Mouse (Mus musculus): ENCODE data around the gene Eef2. TPM values are rescaled to one million over a fixed set of nuclear protein-coding genes. Genes with fewer than 3 reads are reported as not detected.

The Eef2 gene
- polyA plus RNA-seq, 1 experiment: 1,040 TPM

DNA sequence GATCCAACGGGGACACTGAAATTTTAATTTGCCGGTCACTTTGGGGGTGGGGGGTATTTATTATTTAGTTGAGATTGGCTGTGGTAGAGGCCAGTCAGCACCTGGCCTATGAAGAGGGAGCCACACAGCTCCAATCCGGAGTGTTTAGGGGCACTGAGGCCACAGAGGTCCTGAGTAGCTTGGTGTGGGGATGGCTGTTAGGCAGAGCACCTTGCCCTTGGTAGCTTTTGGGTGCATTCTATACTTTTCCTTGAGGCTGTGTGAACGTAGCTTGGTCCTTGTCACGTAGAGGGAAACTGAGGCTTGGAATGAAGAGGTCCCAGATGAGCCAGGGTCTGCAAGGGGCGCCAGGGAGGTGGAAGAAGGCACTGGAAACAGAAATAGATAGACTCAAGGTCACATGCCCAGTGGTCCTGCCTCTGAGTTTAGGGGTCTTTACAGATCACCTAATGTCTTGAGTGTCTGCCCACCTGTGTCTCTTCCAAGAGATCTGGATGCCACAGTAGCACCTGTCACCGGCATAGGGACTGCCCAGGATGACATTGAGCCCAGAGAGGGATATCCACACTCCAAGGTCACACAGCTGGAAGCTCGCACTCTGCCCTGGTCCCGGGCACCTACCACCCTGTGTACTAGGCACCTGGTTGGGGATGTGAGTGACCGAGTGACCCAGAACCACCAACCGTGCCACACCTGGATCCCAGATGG is 37.5 kb upstream of the Eef2 start:
- 0 out of 2 replicates have a peak overlapping the region, but pooled peaks have one; percentile 68 for H3K27ac ChIP-seq (ENCODE audit: insufficient read depth, low read length)
- peaks cover 7% of the 10 kb centered on the region for H3K4me1 ChIP-seq (ENCODE audit: control insufficient read depth, insufficient read depth, low read length)
- TF ChIP-seq CTCF (IDR thresholded peaks at IDR 0.05; ENCODE audit: extremely low read depth, insufficient read depth, low read length): no peak
- peak overlapping the region; percentile 93 for H3K4me3 ChIP-seq (ENCODE audit: insufficient read depth, low read length)

DNA sequence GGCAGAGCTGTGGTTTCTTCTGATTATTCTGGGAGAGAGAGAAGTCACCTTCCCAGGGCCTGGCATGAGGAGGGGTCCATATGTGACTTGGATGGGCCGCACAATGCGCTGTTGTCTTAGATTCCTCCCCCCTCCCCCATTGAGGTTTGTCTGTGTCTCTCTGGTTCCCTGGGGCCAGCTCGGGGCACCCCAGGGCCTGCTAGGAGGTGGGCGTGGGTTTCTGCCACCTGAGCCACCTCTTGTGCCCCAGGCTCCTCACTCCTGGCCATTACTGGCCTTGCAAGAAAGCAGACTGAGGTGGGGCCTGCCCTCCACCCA is 36.9 kb upstream of the Eef2 start:
- Histone ChIP-seq H3K4me3 (ENCODE audit: insufficient read depth, low read length) (peak overlapping the region; percentile 93; the same call in 1 of the 2 replicates), H3K27ac (ENCODE audit: insufficient read depth, low read length) (no peak overlapping the region), H3K4me1 (ENCODE audit: control insufficient read depth, insufficient read depth, low read length) (peaks cover 7% of the 10 kb centered on the region)
- TF ChIP-seq POLR2A (IDR thresholded peaks at IDR 0.05; ENCODE audit: extremely low read depth, insufficient read depth, low read length) (no peak), CTCF (IDR thresholded peaks at IDR 0.05; ENCODE audit: extremely low read depth, insufficient read depth, low read length) (no peak)

DNA sequence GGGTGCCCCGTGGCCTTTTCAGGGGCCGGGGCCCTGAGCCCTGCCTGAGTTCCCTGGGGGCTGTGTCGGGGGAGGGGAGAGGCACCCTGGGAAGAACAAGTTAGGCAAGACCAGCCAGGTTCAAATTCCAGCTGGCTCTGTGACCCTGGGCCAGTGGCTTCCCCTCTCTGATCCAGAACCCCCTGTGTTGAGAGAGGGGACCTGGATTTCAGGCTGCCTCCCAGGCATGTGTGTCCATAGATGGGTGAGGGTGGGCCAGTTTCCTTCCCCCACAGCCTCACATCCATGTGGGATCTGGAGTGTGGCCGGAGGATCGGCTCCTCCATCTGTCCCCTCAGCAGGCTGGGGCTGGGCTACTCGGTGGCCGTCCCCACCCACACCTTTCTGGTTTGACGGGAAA is 36.4 kb upstream of the Eef2 start:
- Histone ChIP-seq H3K27ac (ENCODE audit: insufficient read depth, low read length) (no peak overlapping the region; the same call in 1 of the 2 replicates), H3K4me1 (ENCODE audit: control insufficient read depth, insufficient read depth, low read length) (peaks cover 7% of the 10 kb centered on the region), H3K4me3 (ENCODE audit: insufficient read depth, low read length) (peak overlapping the region; percentile 93; the same call in 1 of the 2 replicates)
- TF ChIP-seq CTCF (IDR thresholded peaks at IDR 0.05; ENCODE audit: extremely low read depth, insufficient read depth, low read length): no peak

DNA sequence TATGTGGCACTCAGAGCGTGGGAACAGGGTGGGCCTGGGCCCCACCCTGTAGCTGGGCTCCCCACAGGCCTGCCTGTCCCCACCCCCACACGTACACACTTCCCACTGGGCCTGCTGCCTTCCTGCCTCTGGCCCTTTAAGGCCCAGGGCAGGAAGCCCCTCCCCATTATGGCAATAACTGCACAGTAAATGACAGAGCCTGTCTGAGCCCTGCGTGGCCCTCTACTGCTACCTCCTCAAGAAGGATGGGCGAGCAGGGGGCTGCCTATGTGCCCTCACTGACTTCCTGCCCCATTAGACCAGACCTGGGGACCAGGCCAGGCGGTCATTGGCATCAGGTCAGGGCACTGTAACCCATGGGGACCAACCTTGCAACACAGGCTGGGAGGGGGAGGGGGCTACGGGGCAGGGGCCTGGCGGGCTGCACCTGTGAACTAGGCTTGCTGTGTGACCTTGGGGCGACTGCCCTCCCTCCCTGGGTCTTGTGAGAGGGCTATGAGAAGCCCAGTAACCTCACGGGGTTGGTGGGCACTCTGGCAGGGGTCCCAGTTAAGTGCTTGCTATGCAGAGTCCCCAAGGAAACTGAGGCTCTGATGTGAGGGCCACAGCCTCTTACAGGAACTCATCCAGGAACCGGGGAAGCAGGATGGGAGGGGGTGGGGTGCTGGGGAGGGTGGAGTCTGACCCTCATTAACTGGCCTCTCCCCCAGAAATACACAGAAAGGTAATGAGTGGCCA is 35.5 kb upstream of the Eef2 start:
- peaks cover 9% of the 10 kb centered on the region for H3K4me1 ChIP-seq (ENCODE audit: control insufficient read depth, insufficient read depth, low read length)
- H3K4me3 ChIP-seq (ENCODE audit: insufficient read depth, low read length): peak overlapping the region; percentile 14; the same call in 1 of the 2 replicates
- H3K27ac ChIP-seq (ENCODE audit: insufficient read depth, low read length): no peak overlapping the region
- no peak for TF ChIP-seq CTCF (IDR thresholded peaks at IDR 0.05; ENCODE audit: extremely low read depth, insufficient read depth, low read length)
- TF ChIP-seq POLR2A (IDR thresholded peaks at IDR 0.05; ENCODE audit: extremely low read depth, insufficient read depth, low read length): no peak

DNA sequence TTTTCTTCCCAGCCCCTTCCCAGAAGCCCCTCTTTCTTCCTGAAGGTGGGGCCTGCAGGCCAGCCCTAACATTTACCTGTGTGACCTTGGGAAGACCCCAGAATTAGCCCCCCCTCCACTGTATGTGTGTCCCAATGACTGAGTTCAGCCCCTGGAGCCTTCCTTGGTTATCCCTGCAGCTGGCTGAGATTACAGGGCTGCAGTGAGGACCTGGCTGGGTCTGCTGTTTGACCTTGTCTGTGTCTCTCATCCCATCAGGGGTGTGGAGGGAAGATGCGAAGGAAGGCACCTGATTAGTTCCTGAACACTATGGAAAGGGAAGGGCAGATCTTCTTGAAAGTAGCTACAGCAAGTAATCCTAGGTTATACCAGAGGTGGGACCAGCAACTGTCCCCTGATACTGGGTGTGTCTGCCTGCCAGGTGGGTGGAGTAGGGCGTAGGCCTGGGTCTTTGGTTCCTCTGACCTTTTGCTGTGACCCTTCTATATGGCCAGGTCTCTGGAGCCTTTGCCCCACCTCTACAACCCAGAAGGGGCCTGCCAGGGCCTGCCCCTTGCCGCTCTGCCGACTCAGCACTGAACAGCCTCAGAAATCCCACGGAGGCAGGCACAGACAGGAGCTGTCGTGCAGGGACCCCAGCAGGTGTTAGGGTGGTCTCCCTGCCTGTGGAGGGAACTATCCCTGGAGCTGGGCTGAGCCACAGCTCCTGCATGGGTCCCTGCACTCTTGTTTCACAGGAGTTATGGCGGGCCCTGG is 34.8 kb upstream of the Eef2 start:
- TF ChIP-seq POLR2A (IDR thresholded peaks at IDR 0.05; ENCODE audit: extremely low read depth, insufficient read depth, low read length): no peak
- TF ChIP-seq CTCF (IDR thresholded peaks at IDR 0.05; ENCODE audit: extremely low read depth, insufficient read depth, low read length): no peak
- no peak overlapping the region for H3K4me3 ChIP-seq (ENCODE audit: insufficient read depth, low read length)
- H3K27ac ChIP-seq (ENCODE audit: insufficient read depth, low read length): 0 out of 2 replicates have a peak overlapping the region, but pooled peaks have one; percentile 17
- H3K4me1 ChIP-seq (ENCODE audit: control insufficient read depth, insufficient read depth, low read length): peaks cover 9% of the 10 kb centered on the region

DNA sequence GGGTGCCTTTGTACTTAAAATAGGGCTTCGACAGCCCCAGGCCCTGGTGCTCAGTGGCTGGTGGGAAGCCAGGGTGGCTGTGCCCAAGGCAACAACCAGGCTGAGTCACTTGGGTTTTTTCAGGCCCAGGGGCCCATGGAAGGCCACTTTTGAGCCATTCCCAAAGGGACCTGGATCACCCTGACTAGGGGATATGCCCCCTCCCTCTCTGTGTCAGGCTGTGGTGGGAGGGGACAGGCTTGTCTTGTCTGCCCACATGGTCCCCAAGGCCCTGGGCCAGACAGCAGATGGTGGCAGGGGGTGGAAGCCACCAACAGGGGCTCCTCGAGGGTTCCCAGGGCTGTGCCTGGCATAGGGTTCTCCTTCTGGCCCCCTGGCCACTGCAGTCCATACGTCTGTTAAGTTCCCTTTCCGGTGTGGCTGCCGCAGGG is 33.9 kb upstream of the Eef2 start:
- Histone ChIP-seq H3K27ac (ENCODE audit: insufficient read depth, low read length) (no peak overlapping the region), H3K4me1 (ENCODE audit: control insufficient read depth, insufficient read depth, low read length) (peaks cover 9% of the 10 kb centered on the region), H3K4me3 (ENCODE audit: insufficient read depth, low read length) (no peak overlapping the region)
- TF ChIP-seq CTCF (IDR thresholded peaks at IDR 0.05; ENCODE audit: extremely low read depth, insufficient read depth, low read length) (no peak), POLR2A (IDR thresholded peaks at IDR 0.05; ENCODE audit: extremely low read depth, insufficient read depth, low read length) (no peak)

DNA sequence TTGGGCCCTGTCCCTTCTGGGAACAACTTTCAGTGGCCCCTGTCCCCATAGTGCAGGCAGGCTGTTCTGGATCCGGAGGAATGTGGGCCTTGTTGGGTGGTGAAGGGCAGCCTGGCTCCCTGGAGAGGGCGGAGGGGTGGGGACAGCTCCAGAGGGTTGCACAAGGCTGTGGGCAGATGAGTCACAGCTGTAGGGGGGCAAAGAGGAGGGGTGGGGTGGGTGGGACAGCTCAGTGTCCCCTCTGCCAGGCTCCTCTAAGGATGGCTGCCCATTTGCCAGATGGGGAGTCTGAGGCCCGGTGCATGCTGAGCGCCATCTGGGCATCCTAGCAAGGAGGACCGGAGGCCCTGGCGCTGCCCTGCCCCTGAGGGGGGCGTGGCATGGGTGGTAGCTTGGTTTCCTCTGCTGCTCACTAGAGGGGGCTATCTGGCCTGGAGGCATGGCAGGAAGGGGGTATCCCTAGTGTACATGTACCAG is 33.2 kb upstream of the Eef2 start:
- no peak overlapping the region for H3K27ac ChIP-seq (ENCODE audit: insufficient read depth, low read length)
- TF ChIP-seq CTCF (IDR thresholded peaks at IDR 0.05; ENCODE audit: extremely low read depth, insufficient read depth, low read length) (no peak), POLR2A (IDR thresholded peaks at IDR 0.05; ENCODE audit: extremely low read depth, insufficient read depth, low read length) (no peak)
- H3K4me1 ChIP-seq (ENCODE audit: control insufficient read depth, insufficient read depth, low read length): peaks cover 9% of the 10 kb centered on the region
- H3K4me3 ChIP-seq (ENCODE audit: insufficient read depth, low read length): no peak overlapping the region

DNA sequence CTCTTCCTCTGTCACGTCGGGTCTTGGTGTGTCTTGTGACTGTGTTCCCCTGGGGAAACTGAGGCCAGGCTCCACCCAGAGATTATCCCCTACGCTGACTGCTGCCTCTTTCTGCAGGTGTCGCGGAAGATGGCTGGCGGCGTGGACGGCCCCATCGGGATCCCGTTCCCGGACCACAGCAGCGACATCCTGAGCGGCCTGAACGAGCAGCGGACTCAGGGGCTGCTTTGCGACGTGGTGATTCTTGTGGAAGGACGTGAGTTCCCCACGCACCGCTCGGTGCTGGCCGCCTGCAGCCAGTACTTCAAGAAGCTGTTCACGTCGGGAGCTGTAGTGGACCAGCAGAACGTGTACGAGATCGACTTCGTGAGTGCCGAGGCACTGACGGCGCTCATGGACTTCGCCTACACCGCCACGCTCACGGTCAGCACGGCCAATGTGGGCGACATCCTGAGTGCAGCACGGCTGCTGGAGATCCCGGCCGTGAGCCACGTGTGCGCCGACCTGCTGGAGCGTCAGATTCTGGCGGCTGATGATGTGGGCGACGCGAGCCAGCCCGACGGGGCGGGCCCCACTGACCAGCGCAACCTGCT is 32.5 kb upstream of the Eef2 start:
- peaks cover 7% of the 10 kb centered on the region for H3K4me1 ChIP-seq (ENCODE audit: control insufficient read depth, insufficient read depth, low read length)
- H3K4me3 ChIP-seq (ENCODE audit: insufficient read depth, low read length): no peak overlapping the region
- no peak for TF ChIP-seq POLR2A (IDR thresholded peaks at IDR 0.05; ENCODE audit: extremely low read depth, insufficient read depth, low read length)
- TF ChIP-seq CTCF (IDR thresholded peaks at IDR 0.05; ENCODE audit: extremely low read depth, insufficient read depth, low read length): no peak
- no peak overlapping the region for H3K27ac ChIP-seq (ENCODE audit: insufficient read depth, low read length)

DNA sequence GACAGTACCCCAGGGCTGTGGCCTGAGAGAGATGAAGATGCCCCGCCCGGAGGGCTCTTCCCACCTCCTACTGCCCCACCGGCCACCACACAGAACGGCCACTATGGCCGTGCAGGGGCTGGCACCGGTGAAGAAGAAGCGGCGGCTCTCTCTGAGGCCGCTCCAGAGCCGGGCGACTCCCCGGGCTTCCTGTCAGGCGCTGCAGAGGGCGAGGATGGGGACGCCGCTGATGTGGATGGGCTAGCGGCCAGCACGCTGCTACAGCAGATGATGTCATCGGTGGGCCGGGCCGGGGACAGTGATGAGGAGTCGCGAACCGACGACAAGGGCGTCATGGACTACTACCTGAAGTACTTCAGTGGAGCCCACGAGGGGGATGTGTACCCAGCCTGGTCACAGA is 31.8 kb upstream of the Eef2 start:
- Histone ChIP-seq H3K4me3 (ENCODE audit: insufficient read depth, low read length) (no peak overlapping the region), H3K4me1 (ENCODE audit: control insufficient read depth, insufficient read depth, low read length) (peaks cover 3% of the 10 kb centered on the region; the same call in 1 of the 2 replicates), H3K27ac (ENCODE audit: insufficient read depth, low read length) (no peak overlapping the region)
- TF ChIP-seq POLR2A (IDR thresholded peaks at IDR 0.05; ENCODE audit: extremely low read depth, insufficient read depth, low read length) (no peak), CTCF (IDR thresholded peaks at IDR 0.05; ENCODE audit: extremely low read depth, insufficient read depth, low read length) (no peak)
